Comparison of ENCODE assay signal across 8 mouse cellular contexts in genomic region chr12:55599639-55600502, GRCm38 (mm10). TPM values are rescaled to one million over a fixed set of nuclear protein-coding genes. Genes with fewer than 3 reads are reported as not detected.
DNase-seq lines count a peak whose midpoint lies in the region; ATAC-seq and TF ChIP-seq lines count a peak whose summit lies in the region.

No protein-coding gene starts in this region.

- no peak overlapping the region for H3K4me3 ChIP-seq in cerebellum, adult 2 months (replicated peaks; ENCODE audit: insufficient read depth, low read depth, low read length)
- H3K4me3 ChIP-seq in hindbrain, embryonic 15.5 days = peak overlapping the region; percentile 53
- peak overlapping the region; percentile 40 for H3K4me3 ChIP-seq in limb, embryonic 14.5 days (replicated peaks; ENCODE audit: low read length)
- peak overlapping the region; percentile 55 for H3K4me3 ChIP-seq in midbrain, embryonic 13.5 days (replicated peaks)

- H3K4me1 ChIP-seq in cerebellum, adult 2 months (ENCODE audit: control insufficient read depth, insufficient read depth, low read length) = no peaks in the 10 kb centered on the region; the same call in 1 of the 2 replicates
- peaks cover 24% of the 10 kb centered on the region for H3K4me1 ChIP-seq in hindbrain, embryonic 15.5 days (replicated peaks)
- H3K4me1 ChIP-seq in limb, embryonic 14.5 days (ENCODE audit: control insufficient read depth, insufficient read depth, low read length) = peaks cover 14% of the 10 kb centered on the region
- H3K4me1 ChIP-seq in midbrain, embryonic 13.5 days (replicated peaks) = peaks cover 26% of the 10 kb centered on the region

- H3K9ac ChIP-seq in hindbrain, embryonic 15.5 days = peak overlapping the region; percentile 20
- H3K9ac ChIP-seq in limb, embryonic 14.5 days (ENCODE audit: low read depth, low read length, severe bottlenecking) = no peak overlapping the region
- H3K9ac ChIP-seq in midbrain, embryonic 13.5 days (replicated peaks) = peak overlapping the region; percentile 59

- TF ChIP-seq CTCF in cerebellum, adult 2 months (IDR thresholded peaks at IDR 0.05; ENCODE audit: borderline replicate concordance, insufficient read depth, low read depth, low read length) = no peak

- H3K9me3 ChIP-seq in hindbrain, embryonic 15.5 days = no peaks in the 10 kb centered on the region
- no peaks in the 10 kb centered on the region for H3K9me3 ChIP-seq in limb, embryonic 14.5 days (ENCODE audit: control insufficient read depth, low read length)
- no peaks in the 10 kb centered on the region for H3K9me3 ChIP-seq in midbrain, embryonic 13.5 days

- TF ChIP-seq POLR2A in cerebellum, adult 2 months (IDR thresholded peaks at IDR 0.05; ENCODE audit: borderline replicate concordance, insufficient read depth, low read length) = no peak
- no peak for TF ChIP-seq POLR2A in limb, embryonic 14.5 days (IDR thresholded peaks at IDR 0.05; ENCODE audit: borderline replicate concordance, extremely low read depth, insufficient read depth, insufficient read length)

- H3K4me2 ChIP-seq in hindbrain, embryonic 15.5 days = peak overlapping the region; percentile 96
- H3K4me2 ChIP-seq in limb, embryonic 14.5 days (replicated peaks; ENCODE audit: low read depth, low read length, severe bottlenecking) = peak overlapping the region; percentile 66
- H3K4me2 ChIP-seq in midbrain, embryonic 13.5 days (replicated peaks) = peak overlapping the region; percentile 95

- peaks cover 3% of the 10 kb centered on the region; the same call in 1 of the 2 replicates for H3K36me3 ChIP-seq in hindbrain, embryonic 15.5 days
- H3K36me3 ChIP-seq in limb, embryonic 14.5 days (ENCODE audit: control insufficient read depth, insufficient read depth, low read length) = no peaks in the 10 kb centered on the region; the same call in 1 of the 2 replicates
- no peaks in the 10 kb centered on the region for H3K36me3 ChIP-seq in midbrain, embryonic 13.5 days
- no peaks in the 10 kb centered on the region for H3K36me3 ChIP-seq in splenic B cell, adult 2 months (ENCODE audit: control insufficient read depth, insufficient read depth, low read length, poor library complexity, severe bottlenecking)

- peak; percentile 17 to 25 for DNase-seq in cerebellum, adult 2 months
- no peak for DNase-seq in cerebellum, adult 9-11 months
- peak; percentile 47 for DNase-seq in c-Kit-positive CD71-negative TER-119-negative erythroid progenitor cells, embryonic 14.5 days (ENCODE audit: low read depth)
- peak; percentile 12 to 13 for DNase-seq in gastrocnemius, adult 8-10 months (ENCODE audit: low spot score in 2 of 2)
- DNase-seq in limb, embryonic 14.5 days (ENCODE audit: low spot score) = peak; percentile 55
- peak; percentile 20 for DNase-seq in splenic B cell, adult 2 months (ENCODE audit: low read depth, low spot score)

- peak; percentile 59 for ATAC-seq in hindbrain, embryonic 15.5 days (ENCODE audit: low FRiP score, low read depth)
- ATAC-seq in limb, embryonic 14.5 days (ENCODE audit: low FRiP score, low read depth) = peak; percentile 85
- peak; percentile 64 for ATAC-seq in midbrain, embryonic 13.5 days

- H3K27me3 ChIP-seq in cerebellum, adult 2 months (ENCODE audit: control insufficient read depth, insufficient read depth, low read length) = no peaks in the 10 kb centered on the region; the same call in 1 of the 2 replicates
- H3K27me3 ChIP-seq in hindbrain, embryonic 15.5 days = peaks cover 63% of the 10 kb centered on the region
- peaks cover 47% of the 10 kb centered on the region for H3K27me3 ChIP-seq in limb, embryonic 14.5 days (ENCODE audit: control insufficient read depth, insufficient read depth, low read length)
- H3K27me3 ChIP-seq in midbrain, embryonic 13.5 days = peaks cover 67% of the 10 kb centered on the region
- no peaks in the 10 kb centered on the region; the same call in 1 of the 2 replicates for H3K27me3 ChIP-seq in splenic B cell, adult 2 months (ENCODE audit: control insufficient read depth, insufficient read depth, low read length, poor library complexity, severe bottlenecking)

- under 1% methylated on average over 109 of the region's 109 CpGs for WGBS in cerebellum, adult 2 months
- 1% methylated on average over 104 of the region's 109 CpGs for WGBS in hindbrain, embryonic 15.5 days
- under 1% methylated on average over 45 of the region's 109 CpGs for WGBS in limb, embryonic 14.5 days
- WGBS in midbrain, embryonic 13.5 days = under 1% methylated on average over 103 of the region's 109 CpGs

- H3K27ac ChIP-seq in cerebellum, adult 2 months (ENCODE audit: insufficient read depth, low read length) = no peak overlapping the region
- no peak overlapping the region for H3K27ac ChIP-seq in hindbrain, embryonic 15.5 days (replicated peaks)
- H3K27ac ChIP-seq in limb, embryonic 14.5 days (replicated peaks; ENCODE audit: low read depth, low read length) = no peak overlapping the region
- H3K27ac ChIP-seq in midbrain, embryonic 13.5 days = no peak overlapping the region

RNA-seq across cellular contexts. Expression of gene Insm2, which starts 0.6 kb away (rescaled TPM):
- 0.03 and 0.06 TPM in 2 replicates for polyA plus RNA-seq in cerebellum, adult 2 months (2012; rRNA removed)
- not detected for total RNA-seq in gastrocnemius, adult 8-10 months (2022)
- polyA plus RNA-seq in hindbrain, embryonic 15.5 days (2015; fragmentation: Nextera tagmentation; extraction: Ambion mirVana) = 1.8 and 2.5 TPM in 2 replicates
- not detected in 2 replicates for polyA plus RNA-seq in limb, embryonic 14.5 days (2012; rRNA removed)
- polyA plus RNA-seq in limb, embryonic 14.5 days (2014; fragmentation: Nextera tagmentation; extraction: Ambion mirVana) = 0.07 and 0.26 TPM in 2 replicates
- 0.64 and 1.2 TPM in 2 replicates for polyA plus RNA-seq in midbrain, embryonic 13.5 days (2015; fragmentation: Nextera tagmentation; extraction: Ambion mirVana)

RNA-seq across cellular contexts. Expression of gene Aldoart2, which starts 34.8 kb away (rescaled TPM):
- 0.06 and 0.08 TPM in 2 replicates for polyA plus RNA-seq in cerebellum, adult 2 months (2012; rRNA removed)
- under 1 TPM in 1 of 4 experiments, not detected in 3; 0.15 TPM for total RNA-seq in gastrocnemius, adult 8-10 months (2022)
- polyA plus RNA-seq in hindbrain, embryonic 15.5 days (2015; fragmentation: Nextera tagmentation; extraction: Ambion mirVana) = not detected in 2 replicates
- polyA plus RNA-seq in limb, embryonic 14.5 days (2012; rRNA removed) = not detected in 2 replicates
- polyA plus RNA-seq in limb, embryonic 14.5 days (2014; fragmentation: Nextera tagmentation; extraction: Ambion mirVana) = not detected in 2 replicates
- not detected in 2 replicates for polyA plus RNA-seq in midbrain, embryonic 13.5 days (2015; fragmentation: Nextera tagmentation; extraction: Ambion mirVana)
